Mouse (Mus musculus): ENCODE results near the gene Hist1h3e. TPM values are rescaled to one million over a fixed set of nuclear protein-coding genes. Genes with fewer than 3 reads are reported as not detected.
"Not testable (repeated sequence)": the region's sequence is repeated elsewhere in the genome, so short reads cannot be mapped to it uniquely, and the experiment has no call there.

Hist1h3e gene
- polyA plus RNA-seq, 1 experiment from 2014 or later, result 0.85 TPM

GRCm38 (mm10) chr13:23544787-23545120 lies 17.4 kb downstream of the Hist1h3e start:
- H3K36me3 ChIP-seq (ENCODE audit: control insufficient read depth, insufficient read depth, low read length); H3K27me3 ChIP-seq (replicated peaks; ENCODE audit: control insufficient read depth, insufficient read depth, low read length); H3K4me1 ChIP-seq (ENCODE audit: control insufficient read depth, insufficient read depth, low read depth, low read length); H3K9me3 ChIP-seq (ENCODE audit: control insufficient read depth, low read length); H3K9ac ChIP-seq (ENCODE audit: low read depth, low read length): not testable (repeated sequence)
- peak; percentile 5; the same call in 1 of the 2 replicates for ATAC-seq
- Histone ChIP-seq H3K27ac (ENCODE audit: low read depth, low read length) (peak overlapping the region; percentile 81), H3K4me3 (ENCODE audit: low read length) (peak overlapping the region; percentile 43), H3K4me2 (ENCODE audit: low read length) (peak overlapping the region; percentile 45)
- WGBS, result 0% methylated on average over 10 of the region's 14 CpGs

DNA sequence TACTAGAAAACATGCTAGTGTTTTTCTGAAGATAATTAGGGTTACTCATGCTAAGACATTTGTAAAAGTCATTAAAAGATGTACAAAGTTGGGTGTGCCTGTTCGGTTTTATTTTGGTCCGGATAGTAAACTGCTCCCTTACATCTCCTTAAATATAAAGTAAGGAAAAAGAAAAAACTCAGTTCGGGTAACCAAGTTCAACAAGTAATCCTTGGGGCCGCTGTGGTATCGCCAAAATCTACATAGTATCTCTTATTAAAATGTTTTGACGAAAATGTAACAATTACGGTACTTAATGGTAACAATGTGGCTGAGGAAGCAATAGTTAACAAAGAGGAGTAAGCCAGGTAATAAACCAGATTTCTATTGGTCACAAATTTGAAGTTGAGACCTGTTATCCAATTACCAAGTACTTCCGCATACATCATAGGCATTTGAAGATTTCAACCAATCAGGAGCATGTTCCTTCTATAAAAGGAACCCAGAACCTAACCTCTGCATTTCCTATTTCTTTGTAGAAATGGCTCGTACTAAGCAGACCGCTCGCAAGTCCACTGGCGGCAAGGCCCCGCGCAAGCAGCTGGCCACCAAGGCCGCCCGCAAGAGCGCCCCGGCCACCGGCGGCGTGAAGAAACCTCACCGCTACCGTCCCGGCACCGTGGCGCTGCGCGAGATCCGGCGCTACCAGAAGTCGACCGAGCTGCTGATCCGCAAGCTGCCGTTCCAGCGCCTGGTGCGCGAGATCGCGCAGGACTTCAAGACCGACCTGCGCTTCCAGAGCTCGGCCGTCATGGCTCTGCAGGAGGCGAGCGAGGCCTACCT lies 18.0 kb downstream of the Hist1h3e start, which contains the start of gene Hist1h3f:
Gene Hist1h3f (plus strand): TSS at position 88 of the 822 bp plus-strand sequence.
- ATAC-seq, result peak; percentile 97
- H3K4me1 ChIP-seq (ENCODE audit: control insufficient read depth, insufficient read depth, low read depth, low read length), result peaks cover 4% of the 10 kb centered on the region
- H3K9ac ChIP-seq (ENCODE audit: low read depth, low read length), result peak within 1 kb of the TSS; percentile 64
- under 1% methylated on average over 21 of the region's 45 CpGs for WGBS
- no peaks in the 10 kb centered on the region for H3K36me3 ChIP-seq (ENCODE audit: control insufficient read depth, insufficient read depth, low read length)
- no peaks in the 10 kb centered on the region for H3K9me3 ChIP-seq (ENCODE audit: control insufficient read depth, low read length)
- peak within 1 kb of the TSS; percentile 81 for H3K27ac ChIP-seq (ENCODE audit: low read depth, low read length)
- H3K4me2 ChIP-seq (ENCODE audit: low read length), result peak within 1 kb of the TSS; percentile 83
- peak within 1 kb of the TSS; percentile 47 for H3K4me3 ChIP-seq (ENCODE audit: low read length)
- no peaks in the 10 kb centered on the region for H3K27me3 ChIP-seq (replicated peaks; ENCODE audit: control insufficient read depth, insufficient read depth, low read length)

DNA sequence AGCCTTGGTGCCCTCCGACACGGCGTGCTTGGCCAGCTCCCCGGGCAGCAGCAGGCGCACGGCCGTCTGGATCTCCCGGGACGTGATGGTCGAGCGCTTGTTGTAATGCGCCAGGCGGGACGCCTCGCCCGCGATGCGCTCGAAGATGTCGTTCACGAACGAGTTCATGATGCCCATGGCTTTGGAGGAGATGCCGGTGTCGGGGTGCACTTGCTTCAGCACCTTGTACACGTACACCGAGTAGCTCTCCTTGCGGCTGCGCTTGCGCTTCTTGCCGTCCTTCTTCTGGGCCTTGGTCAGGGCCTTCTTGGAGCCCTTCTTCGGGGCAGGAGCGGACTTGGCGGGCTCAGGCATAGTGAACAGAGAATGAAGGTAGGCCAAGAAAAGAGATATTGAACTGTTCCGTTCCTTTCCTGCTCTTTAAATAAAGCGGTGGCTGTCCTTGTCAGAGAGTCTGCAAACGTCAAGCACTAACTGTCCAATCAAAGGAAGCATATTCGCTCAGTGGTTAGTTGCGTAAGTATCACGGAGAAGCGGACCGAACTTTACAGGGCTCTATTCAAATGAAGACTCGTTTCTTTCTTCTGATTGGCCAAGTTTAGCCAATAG lies 19.1 kb downstream of the Hist1h3e start, which contains the start of gene Hist1h2bh:
Gene Hist1h2bh (minus strand): TSS at position 394 of the 609 bp plus-strand sequence.
- peak within 1 kb of the TSS; percentile 83 for H3K4me2 ChIP-seq (ENCODE audit: low read length)
- H3K4me3 ChIP-seq (ENCODE audit: low read length), result peak within 1 kb of the TSS; percentile 47
- H3K9me3 ChIP-seq (ENCODE audit: control insufficient read depth, low read length); H3K36me3 ChIP-seq (ENCODE audit: control insufficient read depth, insufficient read depth, low read length); H3K27me3 ChIP-seq (replicated peaks; ENCODE audit: control insufficient read depth, insufficient read depth, low read length); H3K4me1 ChIP-seq (ENCODE audit: control insufficient read depth, insufficient read depth, low read depth, low read length): not testable (repeated sequence)
- peak within 1 kb of the TSS; percentile 56 for H3K9ac ChIP-seq (ENCODE audit: low read depth, low read length)
- peak; percentile 93 for ATAC-seq
- peak within 1 kb of the TSS; percentile 68 for H3K27ac ChIP-seq (ENCODE audit: low read depth, low read length)
- WGBS, result under 1% methylated on average over 25 of the region's 42 CpGs

- not testable (repeated sequence) for ATAC-seq; H3K27ac ChIP-seq (ENCODE audit: low read depth, low read length); H3K4me1 ChIP-seq (ENCODE audit: control insufficient read depth, insufficient read depth, low read depth, low read length); H3K36me3 ChIP-seq (ENCODE audit: control insufficient read depth, insufficient read depth, low read length); H3K27me3 ChIP-seq (replicated peaks; ENCODE audit: control insufficient read depth, insufficient read depth, low read length); H3K9me3 ChIP-seq (ENCODE audit: control insufficient read depth, low read length)
- H3K4me2 ChIP-seq (ENCODE audit: low read length), result peak overlapping the region; percentile 83
- H3K9ac ChIP-seq (ENCODE audit: low read depth, low read length), result peak overlapping the region; percentile 56
- peak overlapping the region; percentile 47 for H3K4me3 ChIP-seq (ENCODE audit: low read length)
- WGBS, result 4% methylated on average over 3 of the region's 3 CpGs
These were observed 19.8 kb downstream of the Hist1h3e start for GRCm38 (mm10) chr13:23542225-23542980.

- no peak for ATAC-seq
- Histone ChIP-seq H3K9me3 (ENCODE audit: control insufficient read depth, low read length) (no peaks in the 10 kb centered on the region), H3K27me3 (replicated peaks; ENCODE audit: control insufficient read depth, insufficient read depth, low read length) (no peaks in the 10 kb centered on the region), H3K4me3 (ENCODE audit: low read length) (no peak overlapping the region), H3K36me3 (ENCODE audit: control insufficient read depth, insufficient read depth, low read length) (no peaks in the 10 kb centered on the region), H3K4me1 (ENCODE audit: control insufficient read depth, insufficient read depth, low read depth, low read length) (peaks cover 4% of the 10 kb centered on the region), H3K9ac (ENCODE audit: low read depth, low read length) (no peak overlapping the region), H3K27ac (ENCODE audit: low read depth, low read length) (no peak overlapping the region), H3K4me2 (ENCODE audit: low read length) (no peak overlapping the region)
- 87% methylated on average over 3 of the region's 3 CpGs for WGBS
These were observed 20.7 kb downstream of the Hist1h3e start for GRCm38 (mm10) chr13:23541497-23541896.

GRCm38 (mm10) chr13:23539821-23540220 lies 22.3 kb downstream of the Hist1h3e start:
- H3K9ac ChIP-seq (ENCODE audit: low read depth, low read length); H3K4me3 ChIP-seq (ENCODE audit: low read length); H3K36me3 ChIP-seq (ENCODE audit: control insufficient read depth, insufficient read depth, low read length); H3K4me2 ChIP-seq (ENCODE audit: low read length); H3K9me3 ChIP-seq (ENCODE audit: control insufficient read depth, low read length); H3K4me1 ChIP-seq (ENCODE audit: control insufficient read depth, insufficient read depth, low read depth, low read length); H3K27me3 ChIP-seq (replicated peaks; ENCODE audit: control insufficient read depth, insufficient read depth, low read length); ATAC-seq; H3K27ac ChIP-seq (ENCODE audit: low read depth, low read length): not testable (repeated sequence)
- WGBS, result 89% methylated on average over 1 of the region's 1 CpGs

DNA sequence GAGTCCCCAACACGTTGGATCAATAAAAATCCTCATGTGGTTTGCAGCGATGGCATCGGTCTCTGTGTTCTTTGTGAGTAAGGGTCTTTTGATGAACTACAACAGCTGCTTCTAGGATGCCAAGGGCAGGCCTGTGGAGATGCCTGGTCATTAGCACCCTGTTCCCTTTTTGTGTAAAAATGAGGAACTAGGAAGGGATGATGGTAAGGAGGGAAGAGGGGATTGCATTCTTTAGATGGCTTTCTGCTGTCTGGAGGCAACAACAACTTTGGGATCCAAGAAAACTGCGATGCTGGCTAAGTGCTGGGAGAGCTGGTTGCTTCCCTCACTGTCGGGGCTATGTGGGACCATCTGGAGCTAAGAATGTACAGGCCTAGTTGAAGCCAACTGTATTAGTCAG lies 23.9 kb downstream of the Hist1h3e start:
- ATAC-seq, result no peak
- WGBS, result 79% methylated on average over 5 of the region's 5 CpGs
- Histone ChIP-seq H3K36me3 (ENCODE audit: control insufficient read depth, insufficient read depth, low read length) (no peaks in the 10 kb centered on the region), H3K27me3 (replicated peaks; ENCODE audit: control insufficient read depth, insufficient read depth, low read length) (no peaks in the 10 kb centered on the region), H3K4me2 (ENCODE audit: low read length) (no peak overlapping the region), H3K4me1 (ENCODE audit: control insufficient read depth, insufficient read depth, low read depth, low read length) (peaks cover 14% of the 10 kb centered on the region), H3K27ac (ENCODE audit: low read depth, low read length) (no peak overlapping the region), H3K4me3 (ENCODE audit: low read length) (no peak overlapping the region), H3K9ac (ENCODE audit: low read depth, low read length) (no peak overlapping the region), H3K9me3 (ENCODE audit: control insufficient read depth, low read length) (no peaks in the 10 kb centered on the region)

DNA sequence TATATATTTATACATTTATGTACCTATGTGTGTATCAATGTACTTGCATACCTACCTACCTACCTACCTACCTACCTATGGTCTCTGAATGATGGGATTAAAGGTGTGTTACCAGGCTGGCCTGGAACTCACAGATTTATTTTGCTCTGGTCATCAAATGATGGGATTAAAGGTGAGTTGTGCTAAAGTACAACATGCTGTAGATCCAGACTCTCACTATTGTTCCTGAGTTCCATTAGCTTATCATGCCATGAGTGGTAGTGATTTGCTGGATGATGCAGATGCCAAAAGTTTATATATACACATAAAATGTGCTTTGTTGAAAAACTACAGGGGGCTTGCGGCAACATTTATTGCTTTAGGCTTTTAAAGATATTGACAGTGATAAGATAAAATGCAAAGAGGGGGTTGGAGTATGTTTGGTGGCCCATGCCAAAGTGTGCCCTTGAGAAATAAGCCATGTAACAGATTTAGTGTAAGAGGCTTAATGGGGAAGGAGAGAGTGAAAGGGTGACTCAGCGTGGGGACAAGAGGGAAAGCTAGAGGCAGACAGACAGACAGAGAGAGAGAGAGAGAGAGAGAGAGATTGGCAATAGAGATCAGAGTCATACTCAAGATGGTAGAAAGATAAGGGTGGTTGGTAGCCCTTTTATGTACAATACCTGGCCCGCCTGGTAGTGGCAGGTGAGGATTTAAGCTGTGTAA lies 25.0 kb downstream of the Hist1h3e start:
- H3K36me3 ChIP-seq (ENCODE audit: control insufficient read depth, insufficient read depth, low read length), result no peaks in the 10 kb centered on the region
- no peaks in the 10 kb centered on the region for H3K27me3 ChIP-seq (replicated peaks; ENCODE audit: control insufficient read depth, insufficient read depth, low read length)
- ATAC-seq, result no peak
- no peak overlapping the region for H3K9ac ChIP-seq (ENCODE audit: low read depth, low read length)
- peaks cover 20% of the 10 kb centered on the region for H3K4me1 ChIP-seq (ENCODE audit: control insufficient read depth, insufficient read depth, low read depth, low read length)
- WGBS, result 85% methylated on average over 3 of the region's 3 CpGs
- no peaks in the 10 kb centered on the region for H3K9me3 ChIP-seq (ENCODE audit: control insufficient read depth, low read length)
- peak overlapping the region; percentile 25; the same call in 1 of the 2 replicates for H3K4me2 ChIP-seq (ENCODE audit: low read length)
- H3K27ac ChIP-seq (ENCODE audit: low read depth, low read length), result no peak overlapping the region
- H3K4me3 ChIP-seq (ENCODE audit: low read length), result no peak overlapping the region

Measured in hindbrain, embryonic 16.5 days (tissue).